Mouse (Mus musculus) A20 (cell line): ENCODE results near the gene Slpi.

Experiments
- DNase-seq: peaks from one replicate; pipeline ENCODE4 v3.0.0-alpha.2; 2011; ENCODE audit warnings: low read depth, low spot score

Gene Slpi

GRCm38 (mm10) chr2:164389020-164389419 lies at the start of gene Slpi:
TSS of gene Slpi (minus strand) at chr2:164389095.
- DNase-seq = no peak

GRCm38 (mm10) chr2:164438257-164438656 lies 49.4 kb upstream of the Slpi start:
- DNase-seq = no peak

- DNase-seq = no peak
Measured at GRCm38 (mm10) chr2:164437710-164438109, 48.8 kb upstream of the Slpi start.

- no peak for DNase-seq
Measured at GRCm38 (mm10) chr2:164436961-164437360, 48.1 kb upstream of the Slpi start.

GRCm38 (mm10) chr2:164436215-164436913 lies 47.5 kb upstream of the Slpi start:
- DNase-seq = no peak

- no peak for DNase-seq
Measured at GRCm38 (mm10) chr2:164435216-164436090, 46.6 kb upstream of the Slpi start.

GRCm38 (mm10) chr2:164434681-164435080 lies 45.8 kb upstream of the Slpi start:
- DNase-seq = no peak

GRCm38 (mm10) chr2:164433278-164433895 lies 44.5 kb upstream of the Slpi start:
- no peak for DNase-seq

GRCm38 (mm10) chr2:164432541-164433191 lies 43.8 kb upstream of the Slpi start:
- DNase-seq = no peak

GRCm38 (mm10) chr2:164431676-164432465 lies 43.0 kb upstream of the Slpi start:
- no peak for DNase-seq

GRCm38 (mm10) chr2:164430697-164431096 lies 41.8 kb upstream of the Slpi start:
- no peak for DNase-seq

- no peak for DNase-seq
Measured at GRCm38 (mm10) chr2:164429881-164430615, 41.2 kb upstream of the Slpi start.

GRCm38 (mm10) chr2:164428451-164428850 lies 39.6 kb upstream of the Slpi start:
- DNase-seq = no peak

GRCm38 (mm10) chr2:164426952-164427351 lies 38.1 kb upstream of the Slpi start:
- no peak for DNase-seq

GRCm38 (mm10) chr2:164426121-164426520 lies 37.2 kb upstream of the Slpi start:
- no peak for DNase-seq

GRCm38 (mm10) chr2:164425401-164425800 lies 36.5 kb upstream of the Slpi start:
- no peak for DNase-seq

GRCm38 (mm10) chr2:164424406-164424805 lies 35.5 kb upstream of the Slpi start:
- DNase-seq = no peak

- no peak for DNase-seq
Measured at GRCm38 (mm10) chr2:164423464-164423863, 34.6 kb upstream of the Slpi start.

- peak; percentile 63 for DNase-seq
Measured at GRCm38 (mm10) chr2:164422675-164423393, 33.9 kb upstream of the Slpi start.

GRCm38 (mm10) chr2:164421979-164422378 lies 33.1 kb upstream of the Slpi start:
- no peak for DNase-seq
